Mouse (Mus musculus) E14TG2a.4 (cell line): ENCODE measurements around the gene Vps39.

Source experiments
- CTCF ChIP-seq: conservative IDR thresholded peaks from 2 replicates; pipeline ENCODE4 v1.5.1; 2014; ENCODE audit warnings: low read length
- POU5F1 ChIP-seq: IDR thresholded peaks from 2 replicates; pipeline ENCODE4 v1.6.1; 2014; ENCODE audit warnings: low read length, borderline replicate concordance

GRCm38 (mm10) chr2:120279961-120280360 lies 73.0 kb downstream of the Vps39 start:
- TF ChIP-seq CTCF: peak; percentile 86
- TF ChIP-seq POU5F1: no peak
